Mouse (Mus musculus): Measurements from ENCODE around the gene Aida.

DNA sequence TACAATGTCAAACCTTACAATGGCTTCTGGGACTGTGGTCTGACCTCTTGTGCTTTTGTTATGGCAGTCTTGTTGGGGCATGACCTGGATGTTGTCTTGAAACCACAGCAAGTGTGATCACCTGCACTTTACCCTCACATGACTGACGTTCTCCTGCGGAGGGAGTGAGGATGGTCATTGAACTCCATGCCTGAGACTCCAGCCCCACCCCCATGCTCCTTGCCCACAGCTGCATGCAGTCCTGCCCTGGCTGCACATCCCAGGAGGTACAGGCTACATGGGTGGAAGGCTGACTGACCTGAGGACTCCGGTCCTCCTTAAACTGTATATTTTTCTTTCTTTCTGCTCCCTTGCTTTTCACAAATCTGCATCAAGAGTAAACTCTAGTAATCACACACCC lies 22.0 kb upstream of the Aida start:
- no peak for TF ChIP-seq CEBPB (IDR thresholded peaks at IDR 0.05; ENCODE audit: low read depth)
- TF ChIP-seq CTCF (IDR thresholded peaks at IDR 0.05; ENCODE audit: control insufficient read depth, insufficient read depth, insufficient read length), result no peak
